ENCODE assay signal across 8 mouse cellular contexts in genomic region chr7:126273351-126274042, GRCm38 (mm10). TPM values are rescaled to one million over a fixed set of nuclear protein-coding genes. Genes with fewer than 3 reads are reported as not detected.
DNase-seq lines count a peak whose midpoint lies in the region; ATAC-seq and TF ChIP-seq lines count a peak whose summit lies in the region.

No protein-coding gene starts in this region.

- DNase-seq in cerebellum, adult 9-11 months, result peak; percentile 64
- no peak for DNase-seq in cerebellum, adult 11-12 months
- DNase-seq in CD4-positive helper T cell, adult 2 months (ENCODE audit: low read depth, low spot score), result peak; percentile 36
- DNase-seq in forebrain, postnatal 0 days, result peak; percentile 54
- DNase-seq in midbrain, embryonic 11.5 days (ENCODE audit: low spot score, missing footprints), result peak; percentile 93
- no peak for DNase-seq in frontal cortex, postnatal 10 days (ENCODE audit: low spot score in 2 of 2)
- DNase-seq in adipocyte (ENCODE audit: low spot score), result no peak
- DNase-seq in lung, postnatal 14 days, result no peak

- ATAC-seq in forebrain, postnatal 0 days, result no peak; the same call in 1 of the 2 replicates
- ATAC-seq in midbrain, embryonic 11.5 days (ENCODE audit: low FRiP score), result no peak

- no peaks in the 10 kb centered on the region for H3K9me3 ChIP-seq in forebrain, postnatal 0 days (ENCODE audit: low read length)
- H3K9me3 ChIP-seq in midbrain, embryonic 11.5 days (ENCODE audit: control insufficient read depth, low read length), result no peaks in the 10 kb centered on the region

- no peak for TF ChIP-seq CTCF in forebrain, postnatal 0 days (IDR thresholded peaks at IDR 0.05; ENCODE audit: low read depth)

- no peaks in the 10 kb centered on the region for H3K27me3 ChIP-seq in forebrain, postnatal 0 days (ENCODE audit: insufficient read depth, low read length)
- no peaks in the 10 kb centered on the region for H3K27me3 ChIP-seq in midbrain, embryonic 11.5 days (ENCODE audit: control insufficient read depth, insufficient read depth, low read length)

- H3K4me1 ChIP-seq in forebrain, postnatal 0 days (ENCODE audit: insufficient read depth), result peaks cover 35% of the 10 kb centered on the region
- H3K4me1 ChIP-seq in midbrain, embryonic 11.5 days (ENCODE audit: control insufficient read depth, insufficient read depth, low read length), result peaks cover 42% of the 10 kb centered on the region

- peak overlapping the region; percentile 99 for H3K9ac ChIP-seq in forebrain, postnatal 0 days
- peak overlapping the region; percentile 96 for H3K9ac ChIP-seq in midbrain, embryonic 11.5 days (ENCODE audit: low read length)

- H3K4me2 ChIP-seq in forebrain, postnatal 0 days (ENCODE audit: low read depth), result peak overlapping the region; percentile 80
- H3K4me2 ChIP-seq in midbrain, embryonic 11.5 days, result peak overlapping the region; percentile 86

- H3K36me3 ChIP-seq in forebrain, postnatal 0 days (ENCODE audit: insufficient read depth), result peaks cover 8% of the 10 kb centered on the region; the same call in 1 of the 2 replicates
- peaks cover 7% of the 10 kb centered on the region for H3K36me3 ChIP-seq in midbrain, embryonic 11.5 days (ENCODE audit: control insufficient read depth, insufficient read depth, low read length)

- H3K4me3 ChIP-seq in forebrain, postnatal 0 days (ENCODE audit: low read depth, low read length), result peak overlapping the region; percentile 76
- H3K4me3 ChIP-seq in midbrain, embryonic 11.5 days (ENCODE audit: low read depth, low read length), result peak overlapping the region; percentile 79

- peak overlapping the region; percentile 95 for H3K27ac ChIP-seq in forebrain, postnatal 0 days (ENCODE audit: low read depth, low read length)
- H3K27ac ChIP-seq in midbrain, embryonic 11.5 days (ENCODE audit: low read depth, low read length), result peak overlapping the region; percentile 94

- WGBS in forebrain, postnatal 0 days, result 4% methylated on average over 11 of the region's 11 CpGs
- 6% methylated on average over 11 of the region's 11 CpGs for WGBS in midbrain, embryonic 11.5 days

RNA-seq across cellular contexts. Expression of gene Sbk1, which starts 1.1 kb away (rescaled TPM):
- 445 and 497 TPM in 2 replicates for total RNA-seq in forebrain, postnatal 0 days (2014; rRNA removed)
- 204 and 224 TPM in 2 replicates for polyA plus RNA-seq in forebrain, postnatal 0 days (2015; fragmentation: Nextera tagmentation; extraction: Ambion mirVana)
- polyA plus RNA-seq in midbrain, embryonic 11.5 days (2014; fragmentation: Nextera tagmentation; extraction: Ambion mirVana), result 133 and 162 TPM in 2 replicates

Comparison
In these comparisons a context has a peak if more than half of its experiments do, and no peak if none do; other contexts are left out.
1. DNase-seq: peak in cerebellum, adult 9-11 months (single experiment), CD4-positive helper T cell, adult 2 months (single experiment), forebrain, postnatal 0 days (single experiment) and midbrain, embryonic 11.5 days (single experiment); none in cerebellum, adult 11-12 months (single experiment), frontal cortex, postnatal 10 days (0 of 2), adipocyte (single experiment) and lung, postnatal 14 days (single experiment).